Mouse (Mus musculus) kidney, adult 9 months (tissue): ENCODE measurements around the gene Ypel2.
"Not testable (repeated sequence)": the region's sequence is repeated elsewhere in the genome, so short reads cannot be mapped to it uniquely, and the experiment has no call there.

Source experiments
- DNase-seq: peaks from one replicate; pipeline ENCODE4 v3.0.0; 2022

Gene Ypel2

DNA sequence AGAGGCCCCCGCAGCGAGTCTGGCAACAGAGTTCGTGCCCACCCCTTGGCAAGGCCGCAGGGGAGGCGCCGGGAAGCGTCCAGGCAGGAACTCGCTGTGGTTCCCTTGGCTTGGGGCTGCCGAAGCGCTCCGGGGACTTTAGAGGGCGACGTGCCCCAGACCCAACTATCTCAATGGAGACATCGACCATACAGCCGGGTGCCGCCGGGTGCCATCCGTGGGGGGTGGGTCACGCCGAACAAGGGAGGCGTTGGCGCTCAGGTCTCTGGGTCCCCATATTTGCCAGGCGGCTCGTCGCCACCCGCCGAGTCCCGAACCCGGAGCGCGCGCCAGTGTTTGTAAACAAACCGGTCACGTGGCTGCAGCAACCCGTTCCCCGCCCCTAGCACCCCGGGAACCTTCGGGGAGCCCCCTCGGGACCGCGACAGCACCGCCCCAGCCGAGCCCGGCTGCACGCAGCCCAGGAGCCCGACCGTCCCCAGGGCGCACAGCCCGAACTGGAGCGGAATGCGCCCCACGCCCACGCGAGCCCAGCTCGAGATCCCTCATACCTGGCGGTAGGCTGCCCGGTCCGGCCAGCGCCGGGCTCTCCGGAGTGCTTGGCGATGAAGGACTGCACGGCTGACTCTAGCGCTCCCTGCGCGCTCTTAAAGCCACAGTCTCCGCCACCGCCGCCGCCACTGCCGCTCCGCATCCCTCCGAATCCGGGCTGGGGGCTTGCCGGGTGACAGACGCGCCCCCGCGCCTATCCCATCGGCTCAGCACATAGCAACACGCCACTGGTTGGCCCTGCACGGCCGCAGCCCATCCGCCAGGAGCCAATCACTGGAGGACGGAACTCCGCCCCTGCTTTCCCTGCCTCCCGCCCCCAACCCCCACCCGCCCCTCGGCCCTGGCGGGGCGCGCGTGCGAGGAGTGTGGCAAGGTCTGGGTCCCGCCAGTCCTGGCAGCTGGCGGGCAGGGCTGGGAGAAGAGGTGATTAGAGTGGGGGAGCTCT is at the start of gene Ypel2:
TSS of gene Ypel2 (minus strand) at position 667 of the 997 bp plus-strand sequence.
- peak; percentile 96 for DNase-seq

DNA sequence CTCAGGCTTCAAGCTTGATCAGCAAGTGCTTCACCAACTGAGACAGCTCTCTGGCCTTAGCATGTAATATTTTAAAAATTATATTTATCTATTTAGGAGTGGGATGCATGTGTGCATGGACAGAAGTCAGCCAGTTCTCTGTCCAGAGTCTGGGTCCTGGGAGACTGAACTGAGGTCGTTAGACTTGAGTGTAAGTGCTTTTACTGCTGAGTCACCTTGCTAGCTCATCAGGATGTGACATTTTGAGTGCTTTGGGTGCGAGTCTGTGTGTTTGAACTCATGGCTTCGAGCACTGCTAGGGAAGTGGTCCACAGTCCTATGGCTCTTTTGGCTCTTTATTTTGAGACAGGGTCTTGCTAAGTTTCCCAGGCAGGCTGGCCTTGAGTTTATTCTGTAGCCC is 49.5 kb upstream of the Ypel2 start:
- no peak for DNase-seq

DNA sequence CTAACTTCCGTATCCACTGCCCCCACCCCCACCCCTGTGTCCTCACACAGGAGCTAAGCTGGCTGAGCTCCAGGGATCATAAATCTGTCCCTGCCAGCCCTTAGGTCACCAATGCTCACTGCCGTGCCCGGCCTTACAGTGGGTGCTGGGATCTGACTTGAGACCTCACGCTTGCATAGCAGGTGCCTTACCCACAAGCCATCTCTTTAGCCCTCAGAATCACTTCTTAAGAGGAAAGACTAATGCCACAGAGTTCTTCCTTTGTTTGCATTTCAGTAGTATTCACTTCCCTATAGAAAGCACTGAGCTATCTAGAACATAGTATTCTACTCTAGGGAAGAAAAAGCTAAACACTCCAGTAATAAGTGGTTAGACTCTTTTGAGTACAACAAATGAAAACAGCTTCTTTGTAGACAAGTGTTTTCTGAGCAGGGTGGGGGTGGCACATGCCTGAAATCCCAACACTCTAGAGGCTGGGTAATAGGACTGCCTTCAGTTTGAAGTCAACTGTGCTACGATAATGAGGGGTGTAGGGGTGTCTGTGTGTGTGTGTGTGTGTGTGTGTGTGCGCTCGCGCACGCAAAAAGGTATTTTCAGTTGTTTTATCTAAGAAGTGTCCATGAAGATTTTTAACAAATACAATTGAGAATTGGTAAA is 45.9 kb upstream of the Ypel2 start:
- no peak for DNase-seq

DNA sequence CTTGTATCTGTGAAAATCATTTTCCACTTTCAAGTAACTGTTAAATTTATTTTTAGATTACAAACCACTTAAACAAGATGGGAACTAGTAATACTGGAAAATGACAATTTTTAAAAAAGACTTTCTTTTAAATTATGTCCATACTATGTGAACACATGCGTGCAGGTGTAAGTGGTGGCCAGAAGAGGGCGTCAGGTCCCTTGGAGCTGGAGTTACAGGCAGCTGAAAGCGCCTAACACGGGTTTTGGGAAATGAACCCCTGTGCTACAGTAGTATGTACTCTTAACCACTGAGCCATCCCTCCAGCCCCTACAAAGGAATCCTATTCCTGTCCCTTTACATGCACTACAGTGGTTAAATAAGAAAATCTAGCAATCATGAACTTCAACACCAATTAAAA is 42.7 kb upstream of the Ypel2 start:
- DNase-seq: no peak

DNA sequence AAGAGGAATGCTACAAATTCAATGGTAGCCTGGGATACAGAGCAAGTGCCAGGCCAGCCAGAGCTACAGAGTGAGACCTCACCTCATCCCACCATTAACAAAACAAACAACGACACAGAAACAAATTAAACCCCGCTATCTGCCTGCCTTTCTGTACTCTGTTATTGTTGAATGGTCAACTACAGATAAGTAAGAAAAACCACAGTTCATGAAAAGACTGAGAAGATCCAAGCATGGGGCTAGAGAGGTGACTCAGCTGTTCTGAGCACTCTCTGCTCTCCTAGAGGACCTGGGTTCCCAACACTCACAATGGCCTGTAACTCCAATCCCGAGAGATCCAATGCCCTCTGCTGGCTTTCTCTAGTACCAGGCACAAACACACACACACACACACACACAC is 34.7 kb upstream of the Ypel2 start:
- DNase-seq: no peak

DNA sequence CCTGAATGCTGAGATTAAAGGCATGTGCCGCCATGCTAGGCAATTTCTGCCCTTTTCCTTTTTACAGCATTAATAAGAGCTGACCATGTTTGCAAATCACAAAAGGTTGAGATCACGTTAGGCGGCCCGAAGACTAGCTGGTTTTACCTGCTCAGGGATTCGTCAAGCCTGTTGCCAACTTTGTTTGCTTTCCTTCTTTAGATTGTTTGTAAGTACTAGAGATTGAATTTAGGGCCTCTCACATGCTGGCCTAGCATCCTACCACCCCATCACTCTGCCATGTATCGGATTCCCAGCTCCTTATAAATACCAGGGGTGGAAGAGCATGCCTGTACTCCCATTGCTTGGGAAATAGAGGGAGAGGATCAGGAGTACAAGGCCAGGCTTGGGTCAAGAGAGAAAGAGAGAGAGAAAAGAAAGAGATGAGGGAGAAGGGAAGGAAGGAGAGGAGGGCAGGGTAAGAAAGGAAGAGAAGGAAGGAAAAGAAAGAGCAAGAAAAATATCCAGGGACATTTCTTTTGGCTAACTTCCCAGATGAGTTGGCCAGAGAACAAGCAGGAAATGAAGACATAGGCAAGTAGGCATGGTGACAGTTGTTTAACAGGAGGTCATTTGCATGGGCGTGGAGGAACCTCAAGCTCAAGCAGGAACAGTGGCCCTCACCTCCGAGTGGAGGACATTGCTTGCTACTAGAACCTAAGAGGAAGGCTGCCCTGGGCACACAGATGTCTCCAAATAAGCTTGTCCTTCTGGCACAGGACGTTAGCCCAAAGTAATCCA is 32.8 kb upstream of the Ypel2 start:
- DNase-seq: peak; percentile 14

DNA sequence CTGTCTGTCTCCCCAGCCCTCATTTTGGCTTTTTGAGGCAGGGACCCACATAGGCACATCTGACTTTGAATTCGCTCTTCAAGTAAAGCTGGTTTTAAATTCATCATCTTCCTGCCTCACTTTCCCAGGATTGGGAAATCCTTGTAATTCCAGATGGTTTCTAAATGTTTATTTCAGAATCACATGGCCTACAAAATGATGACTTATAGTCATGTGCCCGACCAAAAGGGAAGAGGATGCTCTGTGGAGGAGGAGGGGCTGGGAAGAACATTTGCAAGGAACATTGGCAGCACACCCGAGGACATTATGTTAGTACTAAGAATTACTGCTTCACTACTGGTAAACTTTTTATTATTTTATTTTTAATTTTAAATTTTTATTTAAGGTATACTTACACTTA is 31.8 kb upstream of the Ypel2 start:
- DNase-seq: no peak

DNA sequence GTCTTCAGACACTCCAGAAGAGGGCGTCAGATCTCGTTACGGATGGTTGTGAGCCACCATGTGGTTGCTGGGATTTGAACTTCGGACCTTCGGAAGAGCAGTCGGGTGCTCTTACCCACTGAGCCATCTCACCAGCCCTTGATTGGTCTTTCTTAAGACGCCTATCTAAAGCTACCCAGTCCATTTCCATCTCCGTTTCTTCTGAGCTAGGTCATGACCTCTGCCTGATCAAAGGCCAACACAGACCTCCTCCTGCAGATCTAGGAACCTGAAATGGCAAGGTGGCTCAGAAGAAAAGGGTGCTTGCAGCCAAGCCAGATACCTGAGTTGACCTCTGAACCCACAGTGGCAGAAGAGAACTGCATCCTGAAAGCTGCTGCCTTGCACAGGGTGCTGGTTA is 29.7 kb upstream of the Ypel2 start:
- not testable (repeated sequence) for DNase-seq

DNA sequence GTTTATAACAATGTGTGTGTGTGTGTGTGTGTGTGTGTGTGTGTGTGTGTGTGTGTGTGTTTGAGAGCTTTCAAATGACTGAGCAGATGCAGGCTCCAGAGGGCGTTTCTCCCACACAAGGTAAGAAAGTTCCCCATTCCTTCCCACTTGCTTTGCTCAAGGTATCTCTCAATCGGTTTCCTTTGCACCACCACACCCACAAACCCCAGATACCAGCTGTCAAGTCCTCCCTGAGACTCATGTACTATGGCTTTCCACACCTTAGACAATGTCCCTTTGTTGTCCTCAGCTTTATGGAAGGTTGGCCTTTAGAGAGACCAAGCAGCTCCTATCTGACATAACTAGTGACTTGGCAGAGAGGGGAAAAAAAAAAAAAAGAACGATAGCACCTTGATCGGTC is 29.3 kb upstream of the Ypel2 start:
- no peak for DNase-seq

DNA sequence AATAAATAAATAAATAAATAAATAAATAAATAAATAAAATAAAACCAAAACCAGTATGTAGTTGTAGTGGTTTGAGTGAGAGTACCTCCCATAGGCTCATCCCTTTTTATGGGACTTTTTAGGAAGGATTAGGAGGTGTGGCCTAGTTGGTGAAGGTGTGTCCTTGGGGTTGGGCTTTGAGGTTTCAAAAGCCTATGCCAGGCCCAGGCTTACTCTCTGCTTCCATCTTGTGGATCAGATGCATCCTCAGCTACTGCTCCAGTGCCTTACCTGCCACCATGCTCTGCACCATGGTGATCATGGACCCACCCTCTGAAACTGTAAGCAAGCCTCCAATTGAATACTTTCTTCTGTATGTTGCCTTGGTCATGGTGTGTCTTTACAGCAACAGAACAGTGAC is 28.0 kb upstream of the Ypel2 start:
- DNase-seq: no peak

DNA sequence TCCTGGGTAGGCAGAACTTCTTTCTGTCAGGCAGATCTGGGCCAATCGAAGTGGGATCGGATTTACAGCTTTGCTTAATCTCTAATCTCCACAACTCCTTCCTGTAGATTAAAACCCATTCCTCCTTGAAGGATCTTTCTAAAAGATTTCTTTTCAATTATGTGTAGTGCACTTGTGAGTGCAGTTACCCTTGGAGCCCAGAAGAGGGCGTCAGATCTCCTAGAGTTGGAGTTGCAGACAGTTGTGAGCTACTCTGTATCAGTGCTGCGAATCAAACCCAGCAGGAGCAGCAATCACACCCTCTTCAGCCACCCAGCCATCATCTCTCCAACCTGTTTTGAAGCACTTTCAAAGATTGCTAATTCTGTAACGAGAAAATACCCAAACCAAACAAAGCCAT is 26.9 kb upstream of the Ypel2 start:
- DNase-seq: no peak

DNA sequence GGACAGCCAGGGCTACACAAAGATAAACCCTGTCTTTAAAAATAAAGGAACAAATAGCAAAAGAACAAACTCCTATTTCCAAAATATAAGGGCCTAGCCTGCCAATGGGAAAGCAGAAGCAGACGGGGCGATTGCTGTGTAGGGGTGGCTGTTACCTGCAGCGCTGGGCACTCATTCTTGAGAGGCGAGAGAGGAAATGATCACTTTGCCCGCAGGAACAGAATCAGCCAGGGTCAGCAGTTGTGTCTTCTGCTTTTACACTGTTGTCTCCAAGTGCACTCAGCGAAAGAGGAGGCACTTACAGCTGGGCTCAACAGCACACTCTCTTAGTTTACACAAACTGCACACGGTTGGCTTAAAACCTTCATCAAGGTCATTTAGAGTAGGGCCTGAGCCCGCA is 25.9 kb upstream of the Ypel2 start:
- no peak for DNase-seq

DNA sequence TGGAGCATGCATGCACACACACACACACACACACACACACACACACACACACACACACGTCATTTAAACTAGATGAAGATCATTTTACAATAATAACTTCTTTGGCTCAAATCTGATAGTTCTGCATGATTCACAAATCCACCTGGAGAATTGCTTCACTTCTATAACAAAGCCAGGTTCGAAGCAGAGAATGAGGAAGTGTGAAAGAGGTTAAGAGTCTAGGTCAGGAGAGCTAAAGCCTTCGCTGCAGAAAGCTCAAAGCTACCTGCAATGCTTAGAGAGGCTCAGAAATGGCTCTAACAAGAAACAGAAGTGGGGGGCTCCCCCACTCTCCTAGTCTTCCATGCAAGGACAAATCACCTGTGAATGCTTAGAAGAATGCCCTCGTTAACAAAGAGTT is 24.6 kb upstream of the Ypel2 start:
- no peak for DNase-seq

DNA sequence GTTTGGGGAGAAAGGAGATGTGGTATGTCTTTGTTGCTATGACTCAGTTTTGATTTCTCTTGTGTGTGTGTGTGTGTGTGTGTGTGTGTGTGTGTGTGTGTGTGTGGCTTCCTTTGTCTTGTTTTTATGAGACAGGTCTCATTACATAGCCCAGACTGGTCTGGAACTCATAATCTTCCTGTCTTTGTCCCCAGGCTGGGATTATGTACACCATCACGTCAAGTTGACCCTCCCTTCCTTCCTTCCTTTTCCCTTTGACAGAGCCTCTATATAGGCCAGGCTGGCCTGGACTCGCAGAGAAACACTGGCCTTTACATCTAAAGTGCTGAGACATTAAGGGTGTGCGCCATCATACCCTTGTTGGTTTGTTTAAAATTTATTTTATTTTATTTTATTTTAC is 22.2 kb upstream of the Ypel2 start:
- DNase-seq: peak; percentile 29

DNA sequence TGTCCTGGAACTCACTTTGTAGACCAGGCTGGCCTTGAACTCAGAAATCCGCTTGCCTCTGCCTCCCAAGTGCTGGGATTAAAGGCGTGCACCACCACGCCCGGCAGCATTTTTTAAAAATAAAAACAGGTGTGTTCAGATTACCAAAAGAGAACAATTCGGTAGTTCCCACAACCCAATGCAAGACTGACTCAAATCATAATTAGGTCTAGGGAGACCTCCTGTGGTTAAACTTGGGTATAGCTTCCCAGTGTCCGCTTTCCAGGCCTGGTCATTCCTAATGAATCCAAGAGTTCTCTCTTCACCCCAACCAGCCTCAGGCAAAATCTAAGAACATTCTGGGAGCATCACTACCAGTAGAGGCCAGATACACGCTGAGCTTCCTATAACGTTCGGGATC is 17.0 kb upstream of the Ypel2 start:
- peak; percentile 86 for DNase-seq

DNA sequence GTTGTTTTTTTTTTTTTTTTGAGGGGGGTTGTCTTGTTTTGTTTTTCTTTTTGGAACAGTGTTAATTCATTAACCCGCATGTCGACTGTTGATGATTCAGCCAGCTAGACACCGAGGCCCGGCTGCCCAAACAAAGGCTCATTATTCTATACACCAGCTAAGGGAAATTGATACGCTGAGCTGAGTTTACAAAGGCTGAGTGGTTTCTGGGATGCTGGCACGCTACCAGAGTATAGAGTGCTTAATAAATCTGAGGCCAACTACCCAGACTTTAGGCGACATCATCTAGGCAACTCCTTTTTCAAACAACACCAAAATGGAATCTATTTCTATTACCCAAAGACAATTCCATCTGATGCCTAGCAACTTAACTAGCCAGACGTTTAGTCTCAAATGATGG is 13.9 kb upstream of the Ypel2 start:
- DNase-seq: no peak

DNA sequence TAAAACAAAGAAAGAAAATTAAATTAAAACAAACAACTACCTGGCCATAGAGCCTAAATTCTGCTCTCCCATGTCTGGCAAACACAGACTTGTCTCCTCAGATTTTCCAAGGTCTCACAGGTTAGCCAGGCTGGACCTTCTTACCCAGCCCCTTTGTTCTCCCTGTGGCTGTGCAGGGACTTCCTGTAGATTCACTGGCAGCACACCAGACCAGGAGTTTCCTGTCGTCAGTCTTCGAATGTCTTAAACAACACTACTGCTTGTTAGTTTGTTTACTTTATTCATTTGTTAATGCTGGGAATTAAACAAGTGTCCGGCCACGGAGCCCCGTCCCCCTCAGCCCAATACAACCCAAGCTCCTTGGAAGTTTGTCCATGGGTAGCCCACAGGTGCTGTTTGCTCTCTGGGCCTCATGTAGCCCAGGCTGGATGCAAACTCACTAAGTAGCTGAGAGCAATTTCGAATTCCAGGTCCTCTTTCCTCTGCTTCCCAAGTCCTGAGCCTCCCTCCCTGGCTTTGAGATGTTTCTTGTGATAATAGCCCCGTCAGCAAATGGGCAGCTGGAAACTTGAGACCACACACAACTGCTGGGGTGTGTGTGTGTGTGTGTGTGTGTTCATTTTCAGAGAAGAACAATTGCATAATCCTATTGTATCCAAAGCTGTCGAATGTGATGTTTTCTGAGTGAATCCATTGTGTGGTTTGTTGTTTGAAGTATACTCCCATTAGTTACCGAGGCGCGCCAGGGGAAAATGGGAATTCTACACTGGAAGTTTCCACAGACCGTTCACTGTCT is 11.7 kb upstream of the Ypel2 start:
- DNase-seq: no peak

DNA sequence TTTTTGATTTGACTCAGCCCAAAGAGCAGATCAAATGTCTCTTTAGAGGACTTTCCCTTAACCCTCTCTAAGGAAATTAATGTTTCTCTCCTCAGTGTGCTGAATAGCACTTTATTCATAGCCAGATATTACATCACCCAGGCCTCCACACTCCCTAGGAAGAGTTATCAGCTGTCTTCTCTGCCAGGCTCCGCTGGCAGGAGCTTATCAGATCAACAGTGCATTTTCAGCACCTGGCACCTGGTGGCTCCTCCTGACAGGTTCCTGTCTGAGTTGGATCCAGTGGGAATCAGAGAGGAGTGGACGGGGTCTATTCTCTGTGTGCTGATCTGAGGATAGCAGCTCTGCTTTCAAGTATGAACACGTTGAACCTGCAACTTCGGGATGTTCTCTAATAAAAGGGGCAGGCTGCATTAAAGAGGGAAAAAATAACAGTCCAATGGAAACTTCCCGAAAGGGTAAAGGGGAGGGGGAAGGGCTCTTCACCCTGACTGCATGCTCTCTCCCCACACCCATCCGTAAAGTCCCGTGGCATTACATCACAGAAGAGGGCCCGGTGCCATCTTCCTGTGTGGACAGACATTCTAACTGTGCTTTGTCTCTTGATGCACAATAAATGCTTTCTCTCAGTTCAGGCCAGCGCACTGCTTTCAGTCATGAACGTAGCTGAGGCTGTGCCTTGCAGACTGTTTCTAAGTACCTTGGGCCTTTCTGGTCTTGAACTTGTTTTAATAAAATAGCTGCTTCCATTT is 8.7 kb upstream of the Ypel2 start:
- no peak for DNase-seq

DNA sequence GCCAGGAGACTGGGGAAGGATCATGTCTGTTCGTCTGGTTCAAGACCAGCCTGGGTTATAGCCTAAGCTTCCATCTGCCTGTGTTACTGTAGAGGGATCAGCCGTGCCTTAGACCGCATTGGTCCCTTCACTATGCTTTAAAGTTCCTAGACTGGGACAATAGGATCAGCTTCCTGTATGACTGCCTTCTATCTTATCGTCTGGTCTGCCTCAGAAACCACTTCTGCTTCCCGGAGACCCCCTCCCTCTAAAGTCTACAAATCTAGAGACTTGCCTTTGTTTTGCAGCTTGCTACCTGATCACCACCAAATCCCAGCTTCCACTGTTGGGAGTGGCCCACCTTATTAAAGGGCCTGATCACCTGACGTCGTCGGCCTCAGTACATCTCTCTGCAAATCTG is 7.7 kb upstream of the Ypel2 start:
- DNase-seq: no peak

DNA sequence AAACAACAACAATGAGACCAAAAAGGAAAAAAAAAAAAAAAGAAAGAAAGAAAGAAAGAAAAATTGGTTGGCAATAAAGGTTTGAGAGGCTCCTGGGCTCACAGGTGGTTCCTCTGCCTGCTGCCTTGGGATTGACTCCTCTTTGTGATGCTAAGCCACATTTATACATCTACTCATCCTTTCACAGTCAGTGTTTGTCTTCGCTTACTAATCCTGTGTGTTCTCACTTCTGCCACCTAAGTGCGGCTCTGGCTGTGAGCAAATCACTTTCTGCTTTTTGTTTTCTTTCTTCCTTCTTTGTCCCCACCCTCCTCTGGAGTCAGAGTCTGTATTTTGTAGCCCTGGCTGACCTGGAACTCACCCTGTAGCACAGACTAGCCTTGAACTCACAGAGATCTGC is 2.8 kb upstream of the Ypel2 start:
- DNase-seq: no peak

DNA sequence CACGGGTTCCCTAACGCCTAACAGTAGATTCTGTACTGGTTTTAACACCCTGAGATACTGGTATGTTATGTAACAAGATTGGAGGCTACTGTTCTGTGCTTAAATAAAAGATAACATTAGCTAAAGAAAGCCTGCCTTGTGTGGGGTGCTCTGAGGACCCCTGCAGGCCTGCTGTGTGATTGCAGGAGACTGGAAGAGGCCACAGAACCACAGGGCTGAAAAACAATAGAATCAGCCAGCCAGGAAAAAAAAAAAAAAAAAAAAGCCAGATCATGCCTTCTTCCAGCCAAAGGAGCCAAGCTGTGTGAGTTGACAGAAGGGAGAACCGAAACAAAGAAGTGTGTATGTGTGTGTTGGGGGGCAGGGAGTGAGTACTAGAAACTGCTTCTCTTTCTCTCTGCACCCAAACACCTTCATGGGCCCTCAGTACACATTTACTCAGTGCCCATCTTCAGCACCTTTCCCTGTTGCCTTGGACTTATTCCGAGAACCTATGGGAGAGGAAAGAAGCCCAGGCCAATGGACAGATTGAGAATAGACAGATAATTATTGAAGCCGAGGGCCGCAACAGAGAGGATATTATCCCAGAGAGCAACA is 2.2 kb upstream of the Ypel2 start:
- DNase-seq: peak; percentile 76
